ENCODE assay signal across 20 mouse cellular contexts in genomic region chr1:97654397-97654975, GRCm38 (mm10).
"Had no signal": no experiment of that assay in that cellular context is flagged by ENCODE, and none has a peak within 500 bp of the region (broad histone marks: within the 10 kb centered on the region; RNA-seq: fewer than 3 reads in every experiment).

No protein-coding gene starts in this region.

- H3K9me3 ChIP-seq: intestine, embryonic 15.5 days; limb, embryonic 10.5 days; limb, embryonic 13.5 days; liver, embryonic 15.5 days; midbrain, embryonic 12.5 days; midbrain, embryonic 15.5 days; neural tube, embryonic 13.5 days; stomach, embryonic 15.5 days had no signal

- ATAC-seq: intestine, embryonic 15.5 days; midbrain, embryonic 15.5 days had no signal

- H3K9ac ChIP-seq: intestine, embryonic 15.5 days; limb, embryonic 13.5 days; liver, embryonic 15.5 days; midbrain, embryonic 12.5 days; midbrain, embryonic 15.5 days; neural tube, embryonic 13.5 days; stomach, embryonic 15.5 days had no signal

- H3K27me3 ChIP-seq: intestine, embryonic 15.5 days; limb, embryonic 13.5 days; liver, embryonic 15.5 days; midbrain, embryonic 12.5 days; midbrain, embryonic 15.5 days; neural tube, embryonic 13.5 days; stomach, embryonic 15.5 days had no signal

- H3K27ac ChIP-seq: intestine, embryonic 15.5 days; kidney, postnatal 0 days; layer of hippocampus, adult 2 months; limb, embryonic 10.5 days; limb, embryonic 13.5 days; liver, embryonic 15.5 days; midbrain, embryonic 12.5 days; midbrain, embryonic 15.5 days; neural tube, embryonic 13.5 days; stomach, embryonic 15.5 days had no signal

- DNase-seq: kidney, adult 11 months; kidney, postnatal 36 days; layer of hippocampus, adult 9-11 months; lung, adult 2 months; lung, postnatal 14 days; lung, postnatal 4 days; right cerebral cortex, postnatal 25 days; spleen, adult 18-20 months; thymus, postnatal 25 days had no signal

- H3K36me3 ChIP-seq: intestine, embryonic 15.5 days; limb, embryonic 10.5 days; limb, embryonic 13.5 days; neural tube, embryonic 13.5 days; stomach, embryonic 15.5 days had no signal

- H3K4me3 ChIP-seq: intestine, embryonic 15.5 days; layer of hippocampus, adult 2 months; limb, embryonic 10.5 days; limb, embryonic 13.5 days; liver, embryonic 15.5 days; midbrain, embryonic 12.5 days; midbrain, embryonic 15.5 days; neural tube, embryonic 13.5 days; stomach, embryonic 15.5 days had no signal

- H3K4me2 ChIP-seq: intestine, embryonic 15.5 days; limb, embryonic 13.5 days; liver, embryonic 11.5 days; liver, embryonic 15.5 days; midbrain, embryonic 12.5 days; midbrain, embryonic 15.5 days; neural tube, embryonic 13.5 days; stomach, embryonic 15.5 days had no signal
